Mouse (Mus musculus): Measurements from ENCODE around the gene Slc4a8.

GRCm38 (mm10) chr15:100871107-100872011 lies 109.8 kb downstream of the Slc4a8 start:
- no peak for TF ChIP-seq ZNF384 (IDR thresholded peaks at IDR 0.05; ENCODE audit: low read depth, low read length)
- no peak for TF ChIP-seq HCFC1 (IDR thresholded peaks at IDR 0.05; ENCODE audit: borderline replicate concordance, insufficient read depth, low read length)

Measured in ES-E14 (cell line).